Mouse (Mus musculus) lung, adult 2 months (tissue): ENCODE measurements at regions not wholly inside any gene's neighbourhood (a gene's known extent, or its start where the extent isn't known, plus 50 kb on each side); places are given as distances from the start of the nearest gene placed in this dataset.

Experiments
- DNase-seq: peaks from one replicate; pipeline ENCODE4 v3.0.0; 2022
- H3K4me1 ChIP-seq: fragments of 200-500 bp; 2 replicates; pipeline ENCODE4 v1.6.1; 2011; ENCODE audit warnings: low read length; ENCODE audit not compliant: control insufficient read depth, insufficient read depth
- H3K4me3 ChIP-seq: fragments of 200-500 bp; replicated peaks from 2 replicates; pipeline ENCODE3; 2011; ENCODE audit warnings: low read depth, mild to moderate bottlenecking, control low read depth, low read length; ENCODE audit errors: extremely low read depth
- CTCF ChIP-seq: fragments of 200-500 bp; IDR thresholded peaks from 2 replicates; pipeline ENCODE4 v1.5.1; 2011; ENCODE audit warnings: mild to moderate bottlenecking, low read length, control low read depth; ENCODE audit not compliant: insufficient read depth
- POLR2A ChIP-seq: fragments of 200-500 bp; IDR thresholded peaks from 2 replicates; pipeline ENCODE4 v1.6.1; 2011; ENCODE audit warnings: low read depth, mild to moderate bottlenecking, control low read depth, low read length, borderline replicate concordance; ENCODE audit errors: extremely low read depth
- WGBS: fragments of 180-500 bp; shearing (Covaris S2); methylation state at CpG from one replicate; pipeline ENCODE4 v1.1.7; 2018; 5-methylcytosine and 5-hydroxymethylcytosine counted together

GRCm38 (mm10) chr1:80131354-80131753, 86.9 kb downstream of the Fam124b start:
- 64% methylated on average over 3 of the region's 3 CpGs for WGBS
- DNase-seq: no peak
- Histone ChIP-seq H3K4me1 (no peaks in the 10 kb centered on the region), H3K4me3 (no peak overlapping the region)
- TF ChIP-seq CTCF (no peak), POLR2A (no peak)

GRCm38 (mm10) chr1:80123966-80124365, 94.3 kb downstream of the Fam124b start:
- DNase-seq: no peak
- Histone ChIP-seq H3K4me3 (no peak overlapping the region), H3K4me1 (no peaks in the 10 kb centered on the region)
- no peak for TF ChIP-seq CTCF
- 75% methylated on average over 2 of the region's 2 CpGs for WGBS

- TF ChIP-seq CTCF: no peak
- TF ChIP-seq POLR2A: no peak
- DNase-seq: no peak
- Histone ChIP-seq H3K4me1 (no peaks in the 10 kb centered on the region), H3K4me3 (no peak overlapping the region)
- WGBS: 58% methylated on average over 2 of the region's 2 CpGs
Observed at GRCm38 (mm10) chr1:80115913-80116312, 102.4 kb downstream of the Fam124b start.

GRCm38 (mm10) chr1:80107747-80108476, 110.4 kb downstream of the Fam124b start:
- WGBS: 72% methylated on average over 2 of the region's 2 CpGs
- TF ChIP-seq CTCF (no peak), POLR2A (no peak)

GRCm38 (mm10) chr1:80106269-80106668, 112.0 kb downstream of the Fam124b start:
- TF ChIP-seq POLR2A: no peak
- TF ChIP-seq CTCF: no peak; the same call in 1 of the 2 replicates
- WGBS: 49% methylated on average over 2 of the region's 2 CpGs
- DNase-seq: no peak
- Histone ChIP-seq H3K4me1 (no peaks in the 10 kb centered on the region), H3K4me3 (no peak overlapping the region)

More at GRCm38 (mm10) chr1:80107747-80108476, 110.4 kb downstream of the Fam124b start:
- DNase-seq: no peak
- Histone ChIP-seq H3K4me3 (no peak overlapping the region), H3K4me1 (no peaks in the 10 kb centered on the region)

- H3K4me3 ChIP-seq: no peak overlapping the region
- no peak for TF ChIP-seq CTCF
- no peak for TF ChIP-seq POLR2A
- WGBS: 96% methylated on average over 1 of the region's 1 CpGs
- H3K4me1 ChIP-seq: no peaks in the 10 kb centered on the region
- no peak for DNase-seq
Observed at GRCm38 (mm10) chr1:80098266-80098665, 120.0 kb downstream of the Fam124b start.

GRCm38 (mm10) chr1:80091800-80092199, 126.5 kb downstream of the Fam124b start:
- H3K4me3 ChIP-seq: no peak overlapping the region
- TF ChIP-seq CTCF: no peak
- TF ChIP-seq POLR2A: no peak
- WGBS: 71% methylated on average over 2 of the region's 2 CpGs
- DNase-seq: no peak
- no peaks in the 10 kb centered on the region for H3K4me1 ChIP-seq

- no peaks in the 10 kb centered on the region for H3K4me1 ChIP-seq
- no peak for DNase-seq
- no peak overlapping the region for H3K4me3 ChIP-seq
- no peak for TF ChIP-seq CTCF
- no peak for TF ChIP-seq POLR2A
- 50% methylated on average over 8 of the region's 8 CpGs for whole genome bisulfite sequencing
Observed at GRCm38 (mm10) chr1:80091350-80091749, 126.9 kb downstream of the Fam124b start.

GRCm38 (mm10) chr1:80088651-80089050, 129.6 kb downstream of the Fam124b start:
- Histone ChIP-seq H3K4me1 (no peaks in the 10 kb centered on the region), H3K4me3 (no peak overlapping the region)
- TF ChIP-seq CTCF (no peak), POLR2A (no peak)
- no peak for DNase-seq
- 83% methylated on average over 5 of the region's 5 CpGs for WGBS

GRCm38 (mm10) chr1:80076357-80076756, 141.9 kb downstream of the Fam124b start:
- Histone ChIP-seq H3K4me1 (no peaks in the 10 kb centered on the region; the same call in 1 of the 2 replicates), H3K4me3 (no peak overlapping the region)
- TF ChIP-seq POLR2A (no peak), CTCF (no peak)
- DNase-seq: no peak
- WGBS: 85% methylated on average over 4 of the region's 4 CpGs

GRCm38 (mm10) chr1:80074376-80074775, 143.9 kb downstream of the Fam124b start:
- DNase-seq: no peak
- no peak overlapping the region for H3K4me3 ChIP-seq
- H3K4me1 ChIP-seq: no peaks in the 10 kb centered on the region; the same call in 1 of the 2 replicates
- no peak for TF ChIP-seq POLR2A
- no peak for TF ChIP-seq CTCF
- 77% methylated on average over 4 of the region's 4 CpGs for WGBS
